Mouse (Mus musculus) bone marrow macrophage, adult 2 months (primary cell): ENCODE results near the gene Nav2. TPM values are rescaled to one million over a fixed set of nuclear protein-coding genes. Genes with fewer than 3 reads are reported as not detected.

Source experiments
- H3K27ac ChIP-seq: 2 replicates; pipeline ENCODE4 v1.5.1; 2012; ENCODE audit warnings: low read depth, low read length; ENCODE audit not compliant: insufficient read depth
- H3K4me1 ChIP-seq: 2 replicates; pipeline ENCODE4 v1.6.1; 2012; ENCODE audit warnings: low read length; ENCODE audit not compliant: control insufficient read depth, insufficient read depth
- H3K4me3 ChIP-seq: 2 replicates; pipeline ENCODE4 v1.5.1; 2012; ENCODE audit warnings: mild to moderate bottlenecking, low read length, moderate library complexity; ENCODE audit not compliant: insufficient read depth
- CTCF ChIP-seq: IDR thresholded peaks from 2 replicates; pipeline ENCODE4 v1.5.1; 2012; ENCODE audit warnings: low read depth, mild to moderate bottlenecking, low read length, moderate library complexity
- POLR2A ChIP-seq: IDR thresholded peaks from 2 replicates; pipeline ENCODE4 v1.6.1; 2012; ENCODE audit warnings: mild to moderate bottlenecking, low read depth, low read length, borderline replicate concordance
- polyA plus RNA-seq: library from polyadenylated mRNA; stranded (reverse); fragments of >200 nt; gene quantifications from 2 replicates; pipeline ENCODE4 v1.2.4, GENCODE M21; 2012; ENCODE audit not compliant: missing spikeins, insufficient read depth, insufficient read length

The Nav2 gene
- polyA plus RNA-seq, 1 experiment = 22.2 TPM

GRCm38 (mm10) chr7:49542135-49542534 is 633.6 kb downstream of the Nav2 start:
- Histone ChIP-seq H3K27ac (no peak overlapping the region), H3K4me1 (peaks cover 13% of the 10 kb centered on the region), H3K4me3 (no peak overlapping the region)
- no peak for TF ChIP-seq POLR2A
- no peak for TF ChIP-seq CTCF

- no peak for TF ChIP-seq CTCF
- TF ChIP-seq POLR2A = no peak
- H3K4me3 ChIP-seq = no peak overlapping the region
- H3K27ac ChIP-seq = no peak overlapping the region
- H3K4me1 ChIP-seq = peaks cover 13% of the 10 kb centered on the region
Observed at GRCm38 (mm10) chr7:49544775-49545705, 636.5 kb downstream of the Nav2 start.

GRCm38 (mm10) chr7:49545706-49546097 is 637.2 kb downstream of the Nav2 start:
- TF ChIP-seq POLR2A (no peak), CTCF (no peak)
- Histone ChIP-seq H3K4me1 (peaks cover 13% of the 10 kb centered on the region), H3K27ac (no peak overlapping the region), H3K4me3 (no peak overlapping the region)

GRCm38 (mm10) chr7:49548397-49548796 is 639.9 kb downstream of the Nav2 start:
- TF ChIP-seq POLR2A (no peak), CTCF (no peak)
- H3K4me3 ChIP-seq = no peak overlapping the region
- no peak overlapping the region for H3K27ac ChIP-seq
- peaks cover 13% of the 10 kb centered on the region for H3K4me1 ChIP-seq

- Histone ChIP-seq H3K27ac (no peak overlapping the region), H3K4me3 (no peak overlapping the region), H3K4me1 (no peaks in the 10 kb centered on the region)
- no peak for TF ChIP-seq POLR2A
- TF ChIP-seq CTCF = no peak
Observed at GRCm38 (mm10) chr7:49553236-49553981, 644.9 kb downstream of the Nav2 start.

GRCm38 (mm10) chr7:49558240-49558640 is 649.7 kb downstream of the Nav2 start:
- no peak overlapping the region for H3K4me3 ChIP-seq
- TF ChIP-seq CTCF (no peak), POLR2A (no peak)
- H3K27ac ChIP-seq = no peak overlapping the region
- no peaks in the 10 kb centered on the region for H3K4me1 ChIP-seq

- no peak overlapping the region for H3K4me3 ChIP-seq
- H3K27ac ChIP-seq = no peak overlapping the region
- TF ChIP-seq POLR2A = no peak
- TF ChIP-seq CTCF = no peak
- no peaks in the 10 kb centered on the region for H3K4me1 ChIP-seq
Observed at GRCm38 (mm10) chr7:49558895-49559294, 650.4 kb downstream of the Nav2 start.

- Histone ChIP-seq H3K4me1 (no peaks in the 10 kb centered on the region), H3K4me3 (no peak overlapping the region), H3K27ac (no peak overlapping the region)
- TF ChIP-seq POLR2A = no peak
- TF ChIP-seq CTCF = no peak
Observed at GRCm38 (mm10) chr7:49560012-49560411, 651.5 kb downstream of the Nav2 start.

GRCm38 (mm10) chr7:49562404-49562803 is 653.9 kb downstream of the Nav2 start:
- H3K4me1 ChIP-seq = no peaks in the 10 kb centered on the region
- H3K4me3 ChIP-seq = no peak overlapping the region
- TF ChIP-seq CTCF (no peak), POLR2A (no peak)
- H3K27ac ChIP-seq = no peak overlapping the region

GRCm38 (mm10) chr7:49562851-49563250 is 654.3 kb downstream of the Nav2 start:
- no peaks in the 10 kb centered on the region for H3K4me1 ChIP-seq
- TF ChIP-seq POLR2A = no peak
- no peak for TF ChIP-seq CTCF
- H3K4me3 ChIP-seq = no peak overlapping the region
- H3K27ac ChIP-seq = no peak overlapping the region
